Mouse (Mus musculus): ENCODE results near the gene Uchl3. TPM values are rescaled to one million over a fixed set of nuclear protein-coding genes. Genes with fewer than 3 reads are reported as not detected.

The Uchl3 gene
- polyA plus RNA-seq, 1 experiment from 2014 or later, result 143 TPM

- peak; percentile 95 for ATAC-seq
- peak within 1 kb of the TSS; percentile 64 for H3K4me2 ChIP-seq (replicated peaks; ENCODE audit: low read depth)
- peak; percentile 21; the same call in 1 of the 2 replicates for TF ChIP-seq CTCF (IDR thresholded peaks at IDR 0.05; ENCODE audit: low read depth)
- under 1% methylated on average over 39 of the region's 39 CpGs for WGBS
- no peaks in the 10 kb centered on the region for H3K9me3 ChIP-seq (ENCODE audit: control insufficient read depth)
- H3K4me3 ChIP-seq (ENCODE audit: low read depth, low read length), result peak within 1 kb of the TSS; percentile 65
- H3K27me3 ChIP-seq (replicated peaks; ENCODE audit: control insufficient read depth, insufficient read depth, low read length), result no peaks in the 10 kb centered on the region
- peaks cover 4% of the 10 kb centered on the region; the same call in 1 of the 2 replicates for H3K36me3 ChIP-seq (ENCODE audit: control insufficient read depth, insufficient read depth)
- H3K4me1 ChIP-seq (replicated peaks; ENCODE audit: control insufficient read depth, insufficient read depth, low read length), result no peaks in the 10 kb centered on the region; the same call in 1 of the 2 replicates
- peak within 1 kb of the TSS; percentile 69 for H3K27ac ChIP-seq (ENCODE audit: low read depth, low read length)
- peak within 1 kb of the TSS; percentile 59 for H3K9ac ChIP-seq (ENCODE audit: low read depth, low read length)
These were observed 13.5 kb upstream of the Uchl3 start, which contains the start of gene Commd6 for GRCm38 (mm10) chr14:101640153-101640843. Gene Commd6, minus strand, starts transcription at chr14:101640686.

- Histone ChIP-seq H3K9ac (ENCODE audit: low read depth, low read length) (no peak overlapping the region), H3K9me3 (ENCODE audit: control insufficient read depth) (no peaks in the 10 kb centered on the region), H3K4me3 (ENCODE audit: low read depth, low read length) (no peak overlapping the region), H3K27me3 (replicated peaks; ENCODE audit: control insufficient read depth, insufficient read depth, low read length) (no peaks in the 10 kb centered on the region), H3K4me1 (replicated peaks; ENCODE audit: control insufficient read depth, insufficient read depth, low read length) (no peaks in the 10 kb centered on the region), H3K36me3 (ENCODE audit: control insufficient read depth, insufficient read depth) (no peaks in the 10 kb centered on the region), H3K27ac (ENCODE audit: low read depth, low read length) (no peak overlapping the region), H3K4me2 (replicated peaks; ENCODE audit: low read depth) (no peak overlapping the region)
- 72% methylated on average over 1 of the region's 1 CpGs for WGBS
- TF ChIP-seq CTCF (IDR thresholded peaks at IDR 0.05; ENCODE audit: low read depth), result no peak
- peak; percentile 88 for ATAC-seq
These were observed 8.8 kb upstream of the Uchl3 start for GRCm38 (mm10) chr14:101644948-101645347.

- WGBS, result 67% methylated on average over 4 of the region's 4 CpGs
- Histone ChIP-seq H3K9ac (ENCODE audit: low read depth, low read length) (no peak overlapping the region), H3K27me3 (replicated peaks; ENCODE audit: control insufficient read depth, insufficient read depth, low read length) (no peaks in the 10 kb centered on the region), H3K36me3 (ENCODE audit: control insufficient read depth, insufficient read depth) (no peaks in the 10 kb centered on the region), H3K27ac (ENCODE audit: low read depth, low read length) (no peak overlapping the region), H3K4me3 (ENCODE audit: low read depth, low read length) (no peak overlapping the region), H3K4me1 (replicated peaks; ENCODE audit: control insufficient read depth, insufficient read depth, low read length) (0 out of 2 replicates have a peak, but pooled peaks cover 2% of the 10 kb centered on the region), H3K4me2 (replicated peaks; ENCODE audit: low read depth) (no peak overlapping the region), H3K9me3 (ENCODE audit: control insufficient read depth) (no peaks in the 10 kb centered on the region)
- ATAC-seq, result no peak
- no peak for TF ChIP-seq CTCF (IDR thresholded peaks at IDR 0.05; ENCODE audit: low read depth)
These were observed 3.2 kb upstream of the Uchl3 start for GRCm38 (mm10) chr14:101650551-101650950.

- no peak overlapping the region for H3K9ac ChIP-seq (ENCODE audit: low read depth, low read length)
- H3K27me3 ChIP-seq (replicated peaks; ENCODE audit: control insufficient read depth, insufficient read depth, low read length), result no peaks in the 10 kb centered on the region
- no peak for ATAC-seq
- H3K36me3 ChIP-seq (ENCODE audit: control insufficient read depth, insufficient read depth), result no peaks in the 10 kb centered on the region
- H3K4me1 ChIP-seq (replicated peaks; ENCODE audit: control insufficient read depth, insufficient read depth, low read length), result 0 out of 2 replicates have a peak, but pooled peaks cover 2% of the 10 kb centered on the region
- H3K4me2 ChIP-seq (replicated peaks; ENCODE audit: low read depth), result no peak overlapping the region
- TF ChIP-seq CTCF (IDR thresholded peaks at IDR 0.05; ENCODE audit: low read depth), result no peak
- 80% methylated on average over 6 of the region's 6 CpGs for WGBS
- H3K4me3 ChIP-seq (ENCODE audit: low read depth, low read length), result no peak overlapping the region
- no peak overlapping the region for H3K27ac ChIP-seq (ENCODE audit: low read depth, low read length)
- no peaks in the 10 kb centered on the region for H3K9me3 ChIP-seq (ENCODE audit: control insufficient read depth)
These were observed 1.2 kb upstream of the Uchl3 start for GRCm38 (mm10) chr14:101652571-101652970.

GRCm38 (mm10) chr14:101654526-101654909, 751 bp downstream of the Uchl3 start:
- 0% methylated on average over 10 of the region's 10 CpGs for WGBS
- Histone ChIP-seq H3K4me2 (replicated peaks; ENCODE audit: low read depth) (peak overlapping the region; percentile 96), H3K4me1 (replicated peaks; ENCODE audit: control insufficient read depth, insufficient read depth, low read length) (0 out of 2 replicates have a peak, but pooled peaks cover 2% of the 10 kb centered on the region), H3K27me3 (replicated peaks; ENCODE audit: control insufficient read depth, insufficient read depth, low read length) (no peaks in the 10 kb centered on the region), H3K9me3 (ENCODE audit: control insufficient read depth) (no peaks in the 10 kb centered on the region), H3K36me3 (ENCODE audit: control insufficient read depth, insufficient read depth) (no peaks in the 10 kb centered on the region), H3K9ac (ENCODE audit: low read depth, low read length) (peak overlapping the region; percentile 71), H3K27ac (ENCODE audit: low read depth, low read length) (no peak overlapping the region), H3K4me3 (ENCODE audit: low read depth, low read length) (peak overlapping the region; percentile 99)
- peak; percentile 1; the same call in 1 of the 2 replicates for ATAC-seq
- no peak for TF ChIP-seq CTCF (IDR thresholded peaks at IDR 0.05; ENCODE audit: low read depth)

- 68% methylated on average over 10 of the region's 10 CpGs for WGBS
- Histone ChIP-seq H3K27ac (ENCODE audit: low read depth, low read length) (no peak overlapping the region), H3K4me1 (replicated peaks; ENCODE audit: control insufficient read depth, insufficient read depth, low read length) (0 out of 2 replicates have a peak, but pooled peaks cover 2% of the 10 kb centered on the region), H3K27me3 (replicated peaks; ENCODE audit: control insufficient read depth, insufficient read depth, low read length) (no peaks in the 10 kb centered on the region), H3K4me3 (ENCODE audit: low read depth, low read length) (no peak overlapping the region), H3K9ac (ENCODE audit: low read depth, low read length) (no peak overlapping the region), H3K9me3 (ENCODE audit: control insufficient read depth) (no peaks in the 10 kb centered on the region), H3K4me2 (replicated peaks; ENCODE audit: low read depth) (no peak overlapping the region), H3K36me3 (ENCODE audit: control insufficient read depth, insufficient read depth) (no peaks in the 10 kb centered on the region)
- no peak for ATAC-seq
- no peak for TF ChIP-seq CTCF (IDR thresholded peaks at IDR 0.05; ENCODE audit: low read depth)
These were observed 2.5 kb downstream of the Uchl3 start for GRCm38 (mm10) chr14:101656307-101656706.

All from intestine, postnatal 0 days (tissue).